Mouse (Mus musculus): ENCODE measurements around the gene Zfp574. TPM values are rescaled to one million over a fixed set of nuclear protein-coding genes. Genes with fewer than 3 reads are reported as not detected.

The Zfp574 gene
- 12.1 and 12.9 TPM in 2 replicates for polyA plus RNA-seq (2015; fragmentation: Nextera tagmentation; extraction: Ambion mirVana)

- Histone ChIP-seq H3K4me3 (ENCODE audit: low read depth, low read length) (peak within 1 kb of the TSS; percentile 53), H3K9me3 (ENCODE audit: control insufficient read depth, low read length) (no peaks in the 10 kb centered on the region), H3K36me3 (ENCODE audit: control insufficient read depth, insufficient read depth, low read length) (peaks cover 3% of the 10 kb centered on the region; the same call in 1 of the 2 replicates), H3K27me3 (ENCODE audit: control insufficient read depth, insufficient read depth, low read length) (no peaks in the 10 kb centered on the region), H3K9ac (ENCODE audit: low read length) (peak within 1 kb of the TSS; percentile 74), H3K4me1 (replicated peaks; ENCODE audit: control insufficient read depth, insufficient read depth) (0 out of 2 replicates have a peak, but pooled peaks cover 2% of the 10 kb centered on the region), H3K4me2 (replicated peaks; ENCODE audit: low read depth) (peak within 1 kb of the TSS; percentile 83), H3K27ac (replicated peaks) (peak within 1 kb of the TSS; percentile 45; the same call in 1 of the 2 replicates)
- ATAC-seq (ENCODE audit: low FRiP score, low TSS enrichment) = no peak
- no peak for DNase-seq (ENCODE audit: low spot score)
- WGBS = 0% methylated on average over 24 of the region's 28 CpGs
- TF ChIP-seq EP300 (optimal IDR thresholded peaks at IDR 0.05) (no peak), CTCF (IDR thresholded peaks at IDR 0.05; ENCODE audit: low read depth) (no peak)
These were observed at the start of gene Zfp574, which contains the start of gene Grik5 for GRCm38 (mm10) chr7:25071979-25072715. Zfp574 (plus strand) TSS chr7:25072567. Grik5 (minus strand) TSS chr7:25072346.

DNA sequence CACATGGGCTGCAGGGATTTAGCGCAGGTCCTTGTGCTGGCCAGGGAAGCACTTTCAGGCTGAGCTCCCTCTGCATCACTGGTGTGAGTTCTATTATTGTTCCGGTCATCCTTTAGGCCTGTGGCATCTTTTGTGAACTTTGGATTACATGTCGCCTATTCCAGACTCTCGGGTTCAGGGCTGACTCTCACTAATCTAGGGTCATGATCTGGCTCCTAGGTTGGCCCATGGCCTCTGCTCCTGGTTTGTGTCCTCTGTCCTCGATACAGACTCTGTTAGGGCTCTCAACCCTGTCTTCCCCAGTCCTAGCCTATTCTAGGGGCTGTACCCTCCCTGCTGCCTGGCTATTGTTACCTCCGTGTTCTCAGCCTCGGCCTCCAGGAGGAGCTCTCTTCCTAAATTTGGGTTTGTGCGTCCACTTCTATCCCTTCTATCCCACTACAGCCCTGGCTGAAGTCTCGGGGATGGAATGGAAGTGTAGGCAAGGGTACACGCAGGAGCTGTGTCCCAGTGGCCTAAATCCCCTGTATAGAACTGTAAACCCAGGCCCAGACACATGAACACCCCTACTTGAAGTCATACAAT is 46.4 kb upstream of the Zfp574 start:
- Histone ChIP-seq H3K9ac (ENCODE audit: low read length) (no peak overlapping the region), H3K9me3 (ENCODE audit: control insufficient read depth, low read length) (no peaks in the 10 kb centered on the region), H3K27ac (replicated peaks) (no peak overlapping the region), H3K4me3 (ENCODE audit: low read depth, low read length) (no peak overlapping the region), H3K4me1 (replicated peaks; ENCODE audit: control insufficient read depth, insufficient read depth) (no peaks in the 10 kb centered on the region), H3K36me3 (ENCODE audit: control insufficient read depth, insufficient read depth, low read length) (no peaks in the 10 kb centered on the region; the same call in 1 of the 2 replicates), H3K4me2 (replicated peaks; ENCODE audit: low read depth) (no peak overlapping the region), H3K27me3 (ENCODE audit: control insufficient read depth, insufficient read depth, low read length) (no peaks in the 10 kb centered on the region)
- WGBS = 54% methylated on average over 10 of the region's 10 CpGs
- TF ChIP-seq CTCF (IDR thresholded peaks at IDR 0.05; ENCODE audit: low read depth) (peak; percentile 56), EP300 (optimal IDR thresholded peaks at IDR 0.05) (no peak)
- DNase-seq (ENCODE audit: low spot score) = no peak
- no peak for ATAC-seq (ENCODE audit: low FRiP score, low TSS enrichment)

DNA sequence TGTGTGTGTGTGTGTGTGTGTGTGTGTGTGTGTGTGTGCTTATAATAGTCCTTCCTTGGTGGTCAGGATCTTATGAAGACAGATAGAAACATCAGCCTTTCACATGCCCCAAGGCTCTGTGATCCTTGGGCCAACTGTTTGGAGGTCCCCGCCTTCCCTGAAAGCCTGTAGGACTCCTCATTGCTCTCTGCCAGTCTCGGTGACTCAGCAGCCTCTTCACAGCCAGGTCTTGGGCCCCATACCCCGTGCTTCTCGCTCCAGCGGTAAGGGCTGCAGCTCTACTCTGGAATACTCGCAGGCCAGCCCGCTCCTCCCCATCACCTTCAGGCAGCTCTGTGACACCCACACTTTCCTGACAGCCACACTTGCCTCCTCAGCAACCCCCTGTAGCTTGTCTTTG is 45.9 kb upstream of the Zfp574 start:
- H3K27me3 ChIP-seq (ENCODE audit: control insufficient read depth, insufficient read depth, low read length) = no peaks in the 10 kb centered on the region
- H3K27ac ChIP-seq (replicated peaks) = no peak overlapping the region
- no peak overlapping the region for H3K4me2 ChIP-seq (replicated peaks; ENCODE audit: low read depth)
- TF ChIP-seq CTCF (IDR thresholded peaks at IDR 0.05; ENCODE audit: low read depth) (no peak), EP300 (optimal IDR thresholded peaks at IDR 0.05) (no peak)
- no peak for DNase-seq (ENCODE audit: low spot score)
- no peaks in the 10 kb centered on the region for H3K36me3 ChIP-seq (ENCODE audit: control insufficient read depth, insufficient read depth, low read length)
- no peaks in the 10 kb centered on the region for H3K4me1 ChIP-seq (replicated peaks; ENCODE audit: control insufficient read depth, insufficient read depth)
- no peak overlapping the region for H3K9ac ChIP-seq (ENCODE audit: low read length)
- H3K4me3 ChIP-seq (ENCODE audit: low read depth, low read length) = no peak overlapping the region
- 50% methylated on average over 7 of the region's 7 CpGs for WGBS
- ATAC-seq (ENCODE audit: low FRiP score, low TSS enrichment) = no peak
- H3K9me3 ChIP-seq (ENCODE audit: control insufficient read depth, low read length) = no peaks in the 10 kb centered on the region

- ATAC-seq (ENCODE audit: low FRiP score, low TSS enrichment) (0 out of 2 replicates have a peak, but pooled peaks have one; percentile 41), DNase-seq (ENCODE audit: low spot score) (peak; percentile 72)
- Histone ChIP-seq H3K4me1 (replicated peaks; ENCODE audit: control insufficient read depth, insufficient read depth) (no peaks in the 10 kb centered on the region), H3K9me3 (ENCODE audit: control insufficient read depth, low read length) (no peaks in the 10 kb centered on the region), H3K4me2 (replicated peaks; ENCODE audit: low read depth) (no peak overlapping the region), H3K36me3 (ENCODE audit: control insufficient read depth, insufficient read depth, low read length) (no peaks in the 10 kb centered on the region), H3K27ac (replicated peaks) (no peak overlapping the region), H3K27me3 (ENCODE audit: control insufficient read depth, insufficient read depth, low read length) (no peaks in the 10 kb centered on the region), H3K4me3 (ENCODE audit: low read depth, low read length) (no peak overlapping the region), H3K9ac (ENCODE audit: low read length) (no peak overlapping the region)
- TF ChIP-seq CTCF (IDR thresholded peaks at IDR 0.05; ENCODE audit: low read depth) = peak; percentile 91
- TF ChIP-seq EP300 (optimal IDR thresholded peaks at IDR 0.05) = no peak
- WGBS = 40% methylated on average over 5 of the region's 5 CpGs
These were observed 42.2 kb upstream of the Zfp574 start for GRCm38 (mm10) chr7:25030032-25030753.

- Histone ChIP-seq H3K4me3 (ENCODE audit: low read depth, low read length) (no peak overlapping the region), H3K9ac (ENCODE audit: low read length) (no peak overlapping the region), H3K4me2 (replicated peaks; ENCODE audit: low read depth) (no peak overlapping the region), H3K27me3 (ENCODE audit: control insufficient read depth, insufficient read depth, low read length) (no peaks in the 10 kb centered on the region), H3K36me3 (ENCODE audit: control insufficient read depth, insufficient read depth, low read length) (peaks cover 3% of the 10 kb centered on the region; the same call in 1 of the 2 replicates), H3K9me3 (ENCODE audit: control insufficient read depth, low read length) (no peaks in the 10 kb centered on the region), H3K4me1 (replicated peaks; ENCODE audit: control insufficient read depth, insufficient read depth) (no peaks in the 10 kb centered on the region), H3K27ac (replicated peaks) (no peak overlapping the region)
- no peak for TF ChIP-seq EP300 (optimal IDR thresholded peaks at IDR 0.05)
- no peak for TF ChIP-seq CTCF (IDR thresholded peaks at IDR 0.05; ENCODE audit: low read depth)
- no peak for ATAC-seq (ENCODE audit: low FRiP score, low TSS enrichment)
- 72% methylated on average over 3 of the region's 3 CpGs for WGBS
- no peak for DNase-seq (ENCODE audit: low spot score)
These were observed 40.8 kb upstream of the Zfp574 start for GRCm38 (mm10) chr7:25031528-25031927.
